Mouse (Mus musculus) small intestine, adult 2 months (tissue): ENCODE measurements around the gene Cpt1a. TPM values are rescaled to one million over a fixed set of nuclear protein-coding genes. Genes with fewer than 3 reads are reported as not detected.
A peak's percentile ranks its signal among the peaks of the same experiment; 100 is the strongest.

ENCODE experiments used
- H3K27ac ChIP-seq: fragments of 200-500 bp; 2 replicates; pipeline ENCODE4 v1.5.1; 2012; ENCODE audit warnings: low read depth, low read length, control low read depth, inconsistent platforms; ENCODE audit not compliant: insufficient read depth
- H3K27me3 ChIP-seq: fragments of 200-500 bp; 2 replicates; pipeline ENCODE4 v1.6.1; 2012; ENCODE audit warnings: mild to moderate bottlenecking, moderate library complexity, low read length, inconsistent platforms; ENCODE audit not compliant: control insufficient read depth, insufficient read depth
- H3K36me3 ChIP-seq: fragments of 200-500 bp; 2 replicates; pipeline ENCODE4 v1.6.1; 2012; ENCODE audit warnings: mild to moderate bottlenecking, low read length, control low read depth, inconsistent platforms; ENCODE audit not compliant: control insufficient read depth, insufficient read depth
- H3K4me1 ChIP-seq: fragments of 200-500 bp; 2 replicates; pipeline ENCODE4 v1.6.1; 2012; ENCODE audit warnings: low read length, inconsistent platforms, mixed read lengths; ENCODE audit not compliant: control insufficient read depth, insufficient read depth, insufficient read length
- H3K4me3 ChIP-seq: fragments of 200-500 bp; 2 replicates; pipeline ENCODE4 v1.5.1; 2012; ENCODE audit warnings: low read depth, mild to moderate bottlenecking, control low read depth, inconsistent platforms, low read length, moderate library complexity
- CTCF ChIP-seq: fragments of 200-500 bp; IDR thresholded peaks from 2 replicates; pipeline ENCODE4 v1.5.1; 2012; ENCODE audit warnings: low read depth, mild to moderate bottlenecking, control low read depth, inconsistent platforms, low read length, moderate library complexity, mixed read lengths; ENCODE audit not compliant: insufficient replicate concordance, insufficient read length; ENCODE audit errors: extremely low read depth
- POLR2A ChIP-seq: fragments of 200-500 bp; IDR thresholded peaks from 2 replicates; pipeline ENCODE4 v1.6.1; 2012; ENCODE audit warnings: low read depth, mild to moderate bottlenecking, control low read depth, inconsistent platforms, low read length, moderate library complexity
- WGBS: fragments of 180-500 bp; shearing (Covaris S2); methylation state at CpG from one replicate; pipeline ENCODE4 v1.1.7; 2018; 5-methylcytosine and 5-hydroxymethylcytosine counted together
- polyA plus RNA-seq: library from polyadenylated mRNA; depleted of rRNA; stranded (reverse); fragments of >200 nt; gene quantifications from 2 replicates; pipeline ENCODE4 v1.2.3, GENCODE M21; 2012

The Cpt1a gene
- polyA plus RNA-seq, 1 experiment = 92.1 TPM

GRCm38 (mm10) chr19:3335917-3336316 is 13.8 kb downstream of the Cpt1a start:
- Histone ChIP-seq H3K4me1 (peaks cover 46% of the 10 kb centered on the region), H3K27me3 (no peaks in the 10 kb centered on the region), H3K36me3 (no peaks in the 10 kb centered on the region), H3K27ac (peak overlapping the region; percentile 24; the same call in 1 of the 2 replicates), H3K4me3 (no peak overlapping the region)
- 9% methylated on average over 1 of the region's 1 CpGs for WGBS
- TF ChIP-seq POLR2A (no peak), CTCF (no peak)

GRCm38 (mm10) chr19:3336485-3337255 is 14.5 kb downstream of the Cpt1a start:
- H3K4me1 ChIP-seq = peaks cover 46% of the 10 kb centered on the region
- TF ChIP-seq POLR2A (no peak), CTCF (no peak)
- H3K27me3 ChIP-seq = no peaks in the 10 kb centered on the region
- WGBS = 71% methylated on average over 8 of the region's 8 CpGs
- H3K36me3 ChIP-seq = no peaks in the 10 kb centered on the region
- H3K27ac ChIP-seq = no peak overlapping the region
- no peak overlapping the region for H3K4me3 ChIP-seq

GRCm38 (mm10) chr19:3339187-3339586 is 17.1 kb downstream of the Cpt1a start:
- Histone ChIP-seq H3K36me3 (0 out of 2 replicates have a peak, but pooled peaks cover 2% of the 10 kb centered on the region), H3K27ac (no peak overlapping the region), H3K4me1 (peaks cover 36% of the 10 kb centered on the region), H3K27me3 (no peaks in the 10 kb centered on the region), H3K4me3 (no peak overlapping the region)
- WGBS = 72% methylated on average over 8 of the region's 8 CpGs
- TF ChIP-seq POLR2A = no peak
- no peak for TF ChIP-seq CTCF

GRCm38 (mm10) chr19:3341021-3341420 is 18.9 kb downstream of the Cpt1a start:
- WGBS = 79% methylated on average over 3 of the region's 3 CpGs
- no peak overlapping the region for H3K27ac ChIP-seq

GRCm38 (mm10) chr19:3343929-3344328 is 21.8 kb downstream of the Cpt1a start:
- WGBS = 50% methylated on average over 3 of the region's 3 CpGs

More at GRCm38 (mm10) chr19:3341021-3341420, 18.9 kb downstream of the Cpt1a start:
- no peak overlapping the region for H3K4me3 ChIP-seq
- H3K36me3 ChIP-seq = 0 out of 2 replicates have a peak, but pooled peaks cover 2% of the 10 kb centered on the region
- peaks cover 27% of the 10 kb centered on the region for H3K4me1 ChIP-seq
- H3K27me3 ChIP-seq = no peaks in the 10 kb centered on the region
- no peak for TF ChIP-seq CTCF
- no peak for TF ChIP-seq POLR2A

GRCm38 (mm10) chr19:3344636-3345544 is 22.8 kb downstream of the Cpt1a start:
- no peak overlapping the region for H3K4me3 ChIP-seq
- peaks cover 7% of the 10 kb centered on the region; the same call in 1 of the 2 replicates for H3K36me3 ChIP-seq
- H3K27ac ChIP-seq = peak overlapping the region; percentile 23; the same call in 1 of the 2 replicates
- TF ChIP-seq POLR2A (no peak), CTCF (no peak)
- H3K4me1 ChIP-seq = peaks cover 11% of the 10 kb centered on the region
- WGBS = 39% methylated on average over 8 of the region's 8 CpGs
- H3K27me3 ChIP-seq = no peaks in the 10 kb centered on the region

More at GRCm38 (mm10) chr19:3343929-3344328, 21.8 kb downstream of the Cpt1a start:
- H3K27ac ChIP-seq = no peak overlapping the region
- H3K27me3 ChIP-seq = no peaks in the 10 kb centered on the region
- peaks cover 17% of the 10 kb centered on the region for H3K4me1 ChIP-seq
- TF ChIP-seq CTCF (no peak), POLR2A (no peak)
- H3K36me3 ChIP-seq = peaks cover 2% of the 10 kb centered on the region; the same call in 1 of the 2 replicates
- no peak overlapping the region for H3K4me3 ChIP-seq

GRCm38 (mm10) chr19:3347784-3348183 is 25.6 kb downstream of the Cpt1a start:
- peaks cover 20% of the 10 kb centered on the region for H3K36me3 ChIP-seq
- H3K27ac ChIP-seq = no peak overlapping the region
- TF ChIP-seq CTCF (peak; percentile 17; the same call in 1 of the 2 replicates), POLR2A (no peak)
- peaks cover 11% of the 10 kb centered on the region for H3K4me1 ChIP-seq
- H3K4me3 ChIP-seq = no peak overlapping the region
- 98% methylated on average over 1 of the region's 1 CpGs for WGBS
- H3K27me3 ChIP-seq = no peaks in the 10 kb centered on the region
